Mouse (Mus musculus) liver, postnatal 0 days (tissue): ENCODE data around the gene Slc26a10.

Experiments
- CTCF ChIP-seq: sonication (generic); IDR thresholded peaks from 2 replicates; pipeline ENCODE4 v1.5.1; 2016; ENCODE audit warnings: antibody characterized with exemption, low read depth
- EP300 ChIP-seq: IDR thresholded peaks from 2 replicates; pipeline ENCODE4 v1.6.1; 2016; ENCODE audit warnings: antibody characterized with exemption, low read depth, mild to moderate bottlenecking

DNA sequence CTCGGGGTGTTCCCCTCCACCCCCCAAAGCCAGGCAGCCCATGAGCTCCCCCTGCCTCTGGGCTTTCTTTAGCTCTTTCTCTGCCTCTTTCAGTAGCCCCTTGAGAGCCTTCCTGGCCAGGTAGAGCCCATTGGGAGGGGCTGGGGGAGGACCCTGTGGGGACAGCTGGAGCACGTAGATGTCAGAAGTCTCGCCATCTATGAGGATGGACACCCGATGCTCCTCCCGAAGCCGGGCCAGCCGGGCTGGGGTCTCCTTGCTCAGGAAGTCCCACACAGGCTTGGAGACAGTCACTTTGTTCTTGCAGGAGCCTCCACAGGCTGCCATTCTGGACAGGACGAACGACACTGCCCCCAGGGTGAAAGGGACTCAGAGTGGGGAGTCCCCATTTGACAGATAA is 12.6 kb upstream of the Slc26a10 start:
- TF ChIP-seq CTCF (no peak), EP300 (no peak)
